Mouse (Mus musculus): ENCODE measurements at regions not wholly inside any gene's neighbourhood (a gene's known extent, or its start where the extent isn't known, plus 50 kb on each side); places are given as distances from the start of the nearest gene placed in this dataset.

DNA sequence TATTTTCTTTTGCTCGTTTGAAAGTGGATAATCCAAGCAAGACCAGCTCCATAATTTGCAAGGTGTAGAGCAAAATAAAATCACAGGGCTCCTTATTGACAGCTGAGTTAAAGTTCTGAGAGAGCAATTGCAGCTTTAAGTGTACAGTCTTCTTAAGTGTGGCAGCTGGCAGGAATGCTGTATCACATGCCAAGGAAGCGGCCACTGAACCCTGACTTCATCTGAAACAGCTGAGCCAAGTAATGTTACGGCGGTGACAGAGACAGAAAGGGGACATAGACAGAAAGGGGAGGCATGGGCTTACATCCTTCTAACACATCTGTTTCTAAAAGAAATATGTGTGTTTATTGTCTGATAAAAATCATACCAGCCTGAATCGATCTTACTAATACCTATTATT, 63.4 kb upstream of the Tas2r134 start:
- TF ChIP-seq CTCF (IDR thresholded peaks at IDR 0.05; ENCODE audit: insufficient read depth, low read length) (no peak), POLR2A (IDR thresholded peaks at IDR 0.05; ENCODE audit: borderline replicate concordance, extremely low read depth, low read depth, low read length) (no peak)
